Mouse (Mus musculus) heart, adult 2 months (tissue): ENCODE measurements around the gene Cdk18. TPM values are rescaled to one million over a fixed set of nuclear protein-coding genes. Genes with fewer than 3 reads are reported as not detected.

Source experiments
- DNase-seq, 2 experiments: peaks; one replicate each; pipeline ENCODE4 v3.0.0; 2021
- H3K27ac ChIP-seq: fragments of 200-600 bp; 2 replicates; pipeline ENCODE4 v1.8.1; 2022
- H3K27me3 ChIP-seq: fragments of 200-500 bp; 2 replicates; pipeline ENCODE4 v1.6.1; 2012; ENCODE audit warnings: mild to moderate bottlenecking, low read length, inconsistent platforms, mixed read lengths; ENCODE audit not compliant: control insufficient read depth, insufficient read depth
- H3K36me3 ChIP-seq: fragments of 200-500 bp; 2 replicates; pipeline ENCODE4 v1.6.1; 2012; ENCODE audit warnings: low read length, inconsistent platforms; ENCODE audit not compliant: control insufficient read depth, insufficient read depth
- H3K4me1 ChIP-seq: fragments of 200-500 bp; 2 replicates; pipeline ENCODE4 v1.6.1; 2011; ENCODE audit warnings: low read length; ENCODE audit not compliant: control insufficient read depth, insufficient read depth
- H3K4me3 ChIP-seq: fragments of 200-600 bp; 2 replicates; pipeline ENCODE4 v1.8.1; 2022
- H3K79me2 ChIP-seq: fragments of 200-500 bp; replicated peaks from 2 replicates; pipeline ENCODE4 v1.6.1; 2012; ENCODE audit warnings: mild to moderate bottlenecking, inconsistent platforms, low read length, moderate library complexity, mixed read lengths; ENCODE audit not compliant: control insufficient read depth, insufficient read depth
- H3K9ac ChIP-seq: fragments of 200-500 bp; 2 replicates; pipeline ENCODE4 v1.6.1; 2012; ENCODE audit warnings: low read depth, mild to moderate bottlenecking, control low read depth, inconsistent platforms, low read length, mixed read lengths
- CTCF ChIP-seq: fragments of 200-600 bp; IDR thresholded peaks from 2 replicates; pipeline ENCODE4 v1.8.1; 2022; ENCODE audit warnings: antibody characterized with exemption, mild to moderate bottlenecking, moderate library complexity
- EP300 ChIP-seq: fragments of 200-500 bp; IDR thresholded peaks from 2 replicates; pipeline ENCODE4 v1.6.1; 2011; ENCODE audit warnings: low read depth, low read length, control low read depth; ENCODE audit not compliant: insufficient read depth
- POLR2A ChIP-seq: fragments of 200-500 bp; IDR thresholded peaks from 2 replicates; pipeline ENCODE4 v1.6.1; 2011; ENCODE audit warnings: mild to moderate bottlenecking, low read depth, low read length, control low read depth; ENCODE audit not compliant: insufficient read depth
- WGBS: fragments of 180-500 bp; shearing (Covaris S2); methylation state at CpG from one replicate; pipeline ENCODE4 v1.1.7; 2018; 5-methylcytosine and 5-hydroxymethylcytosine counted together
- intact Hi-C: fragments of 180-260 bp; cut with DNase I; formaldehyde crosslinking; loops from one replicate; pipeline ENCODE4 v1.15.1; 2025
- polyA plus RNA-seq: library from polyadenylated mRNA; depleted of rRNA; stranded (reverse); fragments of >200 nt; gene quantifications from 2 replicates; pipeline ENCODE4 v1.2.3, GENCODE M21; 2012
- total RNA-seq, 2 experiments: library from RNA; stranded (reverse); gene quantifications; 2 replicates each; pipeline ENCODE4 v1.2.3; 2021

Gene Cdk18
- total and polyA plus RNA-seq, 3 experiments, result 14.0 to 25.1 (median 15.8) TPM

GRCm38 (mm10) chr1:132089767-132090166, 49.7 kb downstream of the Cdk18 start:
- H3K79me2 ChIP-seq, result no peaks in the 10 kb centered on the region
- no peak for TF ChIP-seq POLR2A
- TF ChIP-seq CTCF, result no peak
- TF ChIP-seq EP300, result no peak
- no peak overlapping the region for H3K4me3 ChIP-seq
- H3K4me1 ChIP-seq, result no peaks in the 10 kb centered on the region
- DNase-seq, result no peak
- no peaks in the 10 kb centered on the region for H3K27me3 ChIP-seq
- H3K36me3 ChIP-seq, result no peaks in the 10 kb centered on the region
- 86% methylated on average over 6 of the region's 6 CpGs for WGBS
- no peak overlapping the region for H3K9ac ChIP-seq
- intact Hi-C loops, result no loop called here
- no peak overlapping the region for H3K27ac ChIP-seq

GRCm38 (mm10) chr1:132088181-132088671, 51.3 kb downstream of the Cdk18 start:
- TF ChIP-seq POLR2A (no peak), EP300 (no peak), CTCF (no peak)
- no peaks in the 10 kb centered on the region for H3K79me2 ChIP-seq
- no peaks in the 10 kb centered on the region for H3K36me3 ChIP-seq
- no peak overlapping the region for H3K4me3 ChIP-seq
- no peak overlapping the region for H3K27ac ChIP-seq
- no peaks in the 10 kb centered on the region for H3K27me3 ChIP-seq
- 74% methylated on average over 5 of the region's 5 CpGs for WGBS
- no peaks in the 10 kb centered on the region for H3K4me1 ChIP-seq
- intact Hi-C loops, result no loop called here
- no peak for DNase-seq
- no peak overlapping the region for H3K9ac ChIP-seq

- DNase-seq, result no peak
- no peaks in the 10 kb centered on the region for H3K36me3 ChIP-seq
- no peaks in the 10 kb centered on the region for H3K4me1 ChIP-seq
- no peak overlapping the region for H3K4me3 ChIP-seq
- H3K9ac ChIP-seq, result no peak overlapping the region
- no peaks in the 10 kb centered on the region for H3K79me2 ChIP-seq
- 47% methylated on average over 7 of the region's 7 CpGs for WGBS
- H3K27ac ChIP-seq, result no peak overlapping the region
- TF ChIP-seq POLR2A, result no peak
- no peak for TF ChIP-seq CTCF
- no peak for TF ChIP-seq EP300
- intact Hi-C loops, result no loop called here
- H3K27me3 ChIP-seq, result no peaks in the 10 kb centered on the region
Measured at GRCm38 (mm10) chr1:132085181-132086049, 54.1 kb downstream of the Cdk18 start.

- Histone ChIP-seq H3K4me3 (no peak overlapping the region), H3K27me3 (no peaks in the 10 kb centered on the region), H3K9ac (no peak overlapping the region), H3K79me2 (no peaks in the 10 kb centered on the region), H3K27ac (no peak overlapping the region), H3K36me3 (no peaks in the 10 kb centered on the region), H3K4me1 (no peaks in the 10 kb centered on the region)
- TF ChIP-seq CTCF, result no peak
- no peak for TF ChIP-seq POLR2A
- TF ChIP-seq EP300, result no peak
- DNase-seq, result no peak
- WGBS, result 92% methylated on average over 2 of the region's 2 CpGs
- intact Hi-C loops, result no loop called here
Measured at GRCm38 (mm10) chr1:132078413-132078812, 61.1 kb downstream of the Cdk18 start.

GRCm38 (mm10) chr1:132075576-132075975, 63.9 kb downstream of the Cdk18 start:
- no peak overlapping the region for H3K27ac ChIP-seq
- H3K4me1 ChIP-seq, result no peaks in the 10 kb centered on the region
- TF ChIP-seq EP300, result no peak
- TF ChIP-seq CTCF, result no peak
- no peak for TF ChIP-seq POLR2A
- H3K79me2 ChIP-seq, result no peaks in the 10 kb centered on the region
- no peak for DNase-seq
- no peaks in the 10 kb centered on the region for H3K36me3 ChIP-seq
- no peak overlapping the region for H3K4me3 ChIP-seq
- H3K9ac ChIP-seq, result no peak overlapping the region
- 83% methylated on average over 10 of the region's 10 CpGs for WGBS
- intact Hi-C loops, result no loop called here
- H3K27me3 ChIP-seq, result no peaks in the 10 kb centered on the region

- Histone ChIP-seq H3K79me2 (no peaks in the 10 kb centered on the region), H3K36me3 (no peaks in the 10 kb centered on the region), H3K4me3 (no peak overlapping the region), H3K4me1 (no peaks in the 10 kb centered on the region), H3K27ac (no peak overlapping the region), H3K27me3 (no peaks in the 10 kb centered on the region), H3K9ac (no peak overlapping the region)
- DNase-seq, result no peak
- intact Hi-C loops, result no loop called here
- 90% methylated on average over 3 of the region's 3 CpGs for WGBS
- TF ChIP-seq CTCF, result no peak
- no peak for TF ChIP-seq EP300
- no peak for TF ChIP-seq POLR2A
Measured at GRCm38 (mm10) chr1:132070659-132071058, 68.8 kb downstream of the Cdk18 start.
